Mouse (Mus musculus) megakaryocyte, embryonic 14.5 days (primary cell): Measurements from ENCODE around the gene Mrpl12. TPM values are rescaled to one million over a fixed set of nuclear protein-coding genes. Genes with fewer than 3 reads are reported as not detected.

Source experiments
- H3K27me3 ChIP-seq: replicated peaks from 2 replicates; pipeline ENCODE3; 2012; ENCODE audit warnings: inconsistent platforms
- H3K36me3 ChIP-seq: replicated peaks from 2 replicates; pipeline ENCODE3; 2012; ENCODE audit warnings: low read length, inconsistent platforms, mixed read lengths
- H3K4me1 ChIP-seq: 2 replicates; pipeline ENCODE4 v1.6.1; 2012; ENCODE audit warnings: inconsistent platforms
- H3K4me3 ChIP-seq: replicated peaks from 2 replicates; pipeline ENCODE3; 2012; ENCODE audit warnings: moderate library complexity, mild to moderate bottlenecking, inconsistent platforms
- H3K9me3 ChIP-seq: 2 replicates; pipeline ENCODE4 v1.6.1; 2012; ENCODE audit warnings: inconsistent platforms
- FLI1 ChIP-seq: IDR thresholded peaks from 2 replicates; pipeline ENCODE4 v1.6.1; 2012; ENCODE audit warnings: low read length, inconsistent platforms, mixed read lengths
- GATA1 ChIP-seq: IDR thresholded peaks from 3 replicates; pipeline ENCODE4 v1.6.1; 2012; ENCODE audit warnings: mixed read lengths, low read length, inconsistent platforms, borderline replicate concordance
- polyA plus RNA-seq: library from polyadenylated mRNA; stranded (reverse); fragments of >175 nt; gene quantifications from 2 replicates; pipeline ENCODE4 v1.2.3, GENCODE M21; 2012; ENCODE audit warnings: low replicate concordance; ENCODE audit not compliant: insufficient read depth

Gene Mrpl12
- polyA plus RNA-seq, 1 experiment, result 285 TPM

DNA sequence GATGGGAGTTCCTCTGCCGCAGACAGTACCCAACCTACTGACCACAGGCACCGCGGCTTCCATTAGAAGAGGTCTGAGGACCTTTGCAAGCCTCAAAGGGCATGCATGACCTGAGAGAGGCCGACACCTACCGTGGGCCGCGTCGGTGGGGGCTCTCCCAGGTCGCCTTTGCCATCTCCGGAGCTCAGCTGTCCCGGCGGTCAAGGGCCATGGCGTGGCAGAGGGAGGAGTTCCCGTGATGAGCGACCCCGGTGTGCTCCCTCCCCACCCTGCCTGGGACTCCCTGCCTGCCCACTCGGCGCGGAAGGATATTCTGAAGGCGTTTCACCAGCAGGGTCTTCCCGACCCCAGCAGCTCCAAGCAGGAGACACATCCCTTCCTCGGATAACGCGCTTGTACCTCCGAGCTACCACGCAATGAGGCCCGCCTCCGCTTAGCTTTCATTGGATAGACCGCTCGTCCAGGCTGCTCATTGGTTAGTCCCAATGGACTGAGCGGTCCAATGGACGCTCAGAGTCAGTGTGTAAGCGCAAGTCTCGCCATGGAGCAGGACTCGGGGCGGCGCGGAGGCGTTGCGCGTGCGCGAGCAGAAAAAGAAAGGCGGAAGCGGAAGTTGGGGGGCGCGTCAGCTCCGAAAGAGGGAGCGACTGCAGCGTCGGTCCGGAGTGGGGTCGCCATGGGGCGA lies 17.2 kb upstream of the Mrpl12 start, which contains the start of gene Arl16:
TSS of gene Arl16 (minus strand) at position 557 of the 685 bp plus-strand sequence.
- peaks cover 36% of the 10 kb centered on the region for H3K4me1 ChIP-seq

DNA sequence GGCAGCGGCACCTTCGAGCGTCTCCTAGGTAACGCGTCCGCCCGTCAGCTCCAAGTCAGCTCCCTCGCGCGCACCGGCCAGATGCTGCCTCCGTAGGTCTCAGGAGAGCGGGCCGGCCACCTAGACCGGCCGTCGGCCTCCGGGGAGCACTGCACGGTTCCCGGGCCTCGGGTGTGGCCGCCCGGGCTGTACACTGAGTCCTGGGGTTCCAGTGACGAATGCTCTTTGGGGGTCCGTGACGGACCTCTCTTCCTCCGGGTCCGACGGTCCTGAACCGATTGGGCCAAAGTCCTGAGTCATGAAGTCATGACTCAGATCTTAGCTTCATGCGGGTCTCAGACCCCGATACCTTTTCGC lies 16.7 kb upstream of the Mrpl12 start:
- Histone ChIP-seq H3K36me3 (peaks cover 73% of the 10 kb centered on the region), H3K4me3 (peak overlapping the region; percentile 99), H3K4me1 (peaks cover 36% of the 10 kb centered on the region), H3K27me3 (no peaks in the 10 kb centered on the region), H3K9me3 (no peaks in the 10 kb centered on the region)
- TF ChIP-seq FLI1, result no peak
- no peak for TF ChIP-seq GATA1

More for the DNA sequence above, 17.2 kb upstream of the Mrpl12 start, which contains the start of gene Arl16:
- no peak for TF ChIP-seq FLI1
- no peak for TF ChIP-seq GATA1
- H3K27me3 ChIP-seq, result no peaks in the 10 kb centered on the region
- H3K4me3 ChIP-seq, result peak within 1 kb of the TSS; percentile 99
- H3K9me3 ChIP-seq, result no peaks in the 10 kb centered on the region
- H3K36me3 ChIP-seq, result peaks cover 73% of the 10 kb centered on the region

DNA sequence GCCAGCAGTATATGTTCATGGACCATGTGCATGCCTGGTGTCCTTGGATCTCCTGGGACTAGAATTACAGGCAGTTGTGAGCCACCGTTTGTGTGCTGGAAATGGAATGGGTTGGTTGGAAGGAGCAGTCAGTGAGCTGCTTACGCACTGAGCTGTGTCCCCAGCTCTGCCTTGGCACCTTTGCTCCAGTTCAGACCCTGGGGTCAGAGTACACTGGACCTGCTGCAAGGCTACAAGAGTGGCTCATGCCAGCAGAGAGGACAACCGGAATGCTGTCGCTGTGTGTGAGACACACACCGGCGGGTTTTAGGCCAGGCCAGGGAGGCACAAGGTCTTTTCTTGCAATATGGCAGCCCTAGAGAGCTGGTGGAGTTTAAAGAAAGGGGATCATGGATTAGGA lies 12.4 kb upstream of the Mrpl12 start:
- peaks cover 84% of the 10 kb centered on the region for H3K36me3 ChIP-seq
- H3K4me1 ChIP-seq, result peaks cover 28% of the 10 kb centered on the region
- TF ChIP-seq GATA1 (no peak), FLI1 (no peak)
- no peak overlapping the region for H3K4me3 ChIP-seq
- H3K9me3 ChIP-seq, result no peaks in the 10 kb centered on the region
- H3K27me3 ChIP-seq, result no peaks in the 10 kb centered on the region

DNA sequence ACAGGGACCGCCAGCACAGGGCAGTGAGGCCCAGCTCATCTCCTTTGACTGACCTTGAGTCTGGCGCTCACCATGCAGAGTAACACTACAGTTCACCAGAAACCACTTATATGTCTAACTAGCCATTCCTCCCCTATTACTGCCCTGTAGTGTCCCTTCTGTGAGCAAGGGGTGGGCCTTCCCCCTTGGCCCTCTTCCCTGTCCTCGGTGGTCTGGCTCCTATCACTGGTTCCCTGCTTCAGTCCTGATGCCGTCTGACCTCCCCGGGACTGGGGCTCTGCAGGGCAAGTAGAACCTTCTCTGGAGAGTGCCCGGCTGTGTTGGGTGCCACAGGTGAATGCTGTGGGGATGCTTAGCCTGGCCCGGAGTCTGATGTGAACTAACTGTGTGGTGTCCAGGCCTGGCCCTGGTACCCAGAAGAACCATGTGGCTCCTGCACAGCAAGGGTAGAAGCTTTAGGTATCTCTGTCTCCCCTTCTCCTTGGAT lies 922 bp upstream of the Mrpl12 start:
- Histone ChIP-seq H3K4me1 (peaks cover 45% of the 10 kb centered on the region), H3K4me3 (peak overlapping the region; percentile 99), H3K36me3 (peaks cover 82% of the 10 kb centered on the region), H3K27me3 (no peaks in the 10 kb centered on the region), H3K9me3 (no peaks in the 10 kb centered on the region)
- TF ChIP-seq FLI1 (no peak), GATA1 (no peak)

DNA sequence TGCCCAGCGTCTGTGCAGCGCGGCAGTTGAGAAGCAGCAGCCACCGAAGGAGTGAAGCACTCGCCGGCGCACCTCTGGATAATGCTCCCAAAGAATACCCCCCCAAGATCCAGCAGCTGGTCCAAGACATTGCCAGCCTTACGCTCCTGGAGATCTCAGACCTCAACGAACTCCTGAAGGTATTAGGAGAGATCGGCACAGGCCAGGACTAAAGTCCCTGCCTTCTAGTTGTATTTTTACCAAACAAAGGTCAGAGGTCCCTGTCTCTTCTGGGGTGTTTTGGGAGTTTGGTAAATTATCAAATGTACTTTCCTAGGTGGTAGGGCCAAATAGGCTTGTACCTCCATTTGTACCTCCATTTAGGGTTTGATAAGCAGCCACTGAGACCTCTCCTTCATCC lies 838 bp downstream of the Mrpl12 start:
- no peaks in the 10 kb centered on the region for H3K27me3 ChIP-seq
- no peaks in the 10 kb centered on the region for H3K9me3 ChIP-seq
- H3K36me3 ChIP-seq, result peaks cover 77% of the 10 kb centered on the region
- no peak for TF ChIP-seq GATA1
- no peak for TF ChIP-seq FLI1
- peaks cover 61% of the 10 kb centered on the region for H3K4me1 ChIP-seq
- H3K4me3 ChIP-seq, result peak overlapping the region; percentile 99

DNA sequence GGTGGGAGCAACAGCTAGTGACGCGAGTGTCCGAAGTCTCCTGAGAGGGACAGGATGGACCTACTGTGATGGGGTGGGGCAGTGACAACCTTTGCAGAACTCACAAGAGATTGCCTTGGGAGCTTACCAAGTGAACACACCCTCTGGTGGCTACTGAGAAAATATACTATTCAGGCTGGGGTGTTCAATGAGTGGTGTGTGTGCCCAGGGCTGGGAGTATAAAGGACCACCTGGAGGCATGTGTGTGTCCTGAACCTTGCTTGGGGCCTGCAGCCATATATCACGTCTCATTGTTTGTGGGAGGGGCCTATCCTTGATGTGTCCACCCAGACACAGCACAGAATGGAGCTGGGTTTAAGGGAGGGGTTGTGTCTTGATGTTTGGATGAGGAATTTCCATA lies 4.1 kb downstream of the Mrpl12 start:
- Histone ChIP-seq H3K9me3 (no peaks in the 10 kb centered on the region), H3K36me3 (peaks cover 50% of the 10 kb centered on the region), H3K4me1 (peaks cover 78% of the 10 kb centered on the region), H3K4me3 (no peak overlapping the region), H3K27me3 (no peaks in the 10 kb centered on the region)
- TF ChIP-seq GATA1 (no peak), FLI1 (no peak)

DNA sequence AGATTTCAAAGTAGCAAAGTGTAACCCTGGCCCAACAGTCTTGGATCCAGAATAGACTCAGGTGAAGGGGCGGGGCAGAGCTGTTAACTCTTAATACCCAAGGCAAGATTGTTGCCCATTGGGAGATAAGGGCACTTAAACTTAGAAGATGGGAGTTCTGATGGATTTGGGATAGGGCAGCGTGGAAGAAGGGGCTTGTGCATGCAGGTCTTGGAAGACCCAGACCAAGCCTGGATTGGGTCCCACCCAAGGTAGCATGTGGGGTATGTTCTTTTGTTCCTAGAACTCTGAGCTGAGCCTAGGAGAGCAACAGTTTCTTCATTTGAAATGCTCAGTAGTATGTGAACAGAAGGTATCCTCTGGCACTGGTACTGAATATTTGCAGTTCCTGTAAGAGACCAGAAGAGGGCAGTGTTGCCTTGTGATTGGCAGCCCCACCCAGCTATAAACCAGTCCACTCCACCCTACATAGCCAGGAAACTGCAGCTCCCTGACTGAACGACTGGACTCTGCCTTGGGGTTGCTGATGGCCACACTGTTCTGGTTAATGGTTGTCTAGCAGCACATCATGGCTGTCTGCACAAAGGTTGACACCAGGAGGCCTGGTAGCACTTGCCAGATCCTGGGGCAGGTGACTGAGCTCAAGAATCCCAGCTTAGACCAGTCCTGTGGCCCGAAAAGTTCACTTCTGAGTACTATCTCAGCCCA lies 4.8 kb downstream of the Mrpl12 start:
- peak overlapping the region; percentile 80 for H3K4me3 ChIP-seq
- H3K4me1 ChIP-seq, result peaks cover 78% of the 10 kb centered on the region
- peaks cover 51% of the 10 kb centered on the region for H3K36me3 ChIP-seq
- TF ChIP-seq FLI1 (no peak), GATA1 (no peak)
- H3K27me3 ChIP-seq, result no peaks in the 10 kb centered on the region
- H3K9me3 ChIP-seq, result no peaks in the 10 kb centered on the region

DNA sequence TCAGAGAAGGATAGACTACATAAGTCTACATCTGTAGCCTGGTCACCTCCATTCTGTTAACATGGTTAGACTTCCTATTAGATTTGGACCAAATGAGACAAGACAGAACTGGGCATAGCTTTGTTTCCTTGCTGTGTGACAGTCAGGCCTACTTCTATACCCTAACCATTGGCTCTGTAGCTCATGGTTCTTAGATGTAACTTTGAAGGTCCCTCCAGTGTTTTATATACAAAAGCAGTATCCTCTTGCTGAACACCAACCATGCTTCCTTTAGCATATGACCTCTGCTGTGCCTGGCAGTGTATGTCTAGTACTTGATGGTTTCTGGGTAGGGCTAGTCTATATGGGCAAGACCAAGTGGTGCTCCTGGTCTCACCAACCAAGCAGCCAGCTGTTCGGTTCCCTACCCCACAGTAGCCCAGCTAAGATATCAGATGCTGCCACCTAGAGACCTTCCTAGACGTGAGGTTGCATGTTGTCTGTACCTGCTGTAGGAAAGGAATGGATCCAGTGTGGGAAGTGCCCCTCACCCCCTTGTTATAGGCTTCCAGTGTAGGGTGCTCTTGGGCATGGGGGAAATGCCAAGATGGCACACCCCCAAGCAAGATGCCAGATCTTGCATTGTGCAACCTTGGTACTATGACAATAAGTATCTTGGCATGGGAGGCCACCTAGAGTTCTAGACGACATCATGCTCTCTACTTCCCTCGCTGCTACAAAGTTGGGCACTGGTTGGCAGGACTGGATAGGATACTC lies 6.1 kb downstream of the Mrpl12 start:
- Histone ChIP-seq H3K4me3 (peak overlapping the region; percentile 98), H3K9me3 (no peaks in the 10 kb centered on the region), H3K4me1 (peaks cover 76% of the 10 kb centered on the region), H3K27me3 (no peaks in the 10 kb centered on the region), H3K36me3 (peaks cover 64% of the 10 kb centered on the region)
- TF ChIP-seq GATA1 (no peak), FLI1 (no peak)

DNA sequence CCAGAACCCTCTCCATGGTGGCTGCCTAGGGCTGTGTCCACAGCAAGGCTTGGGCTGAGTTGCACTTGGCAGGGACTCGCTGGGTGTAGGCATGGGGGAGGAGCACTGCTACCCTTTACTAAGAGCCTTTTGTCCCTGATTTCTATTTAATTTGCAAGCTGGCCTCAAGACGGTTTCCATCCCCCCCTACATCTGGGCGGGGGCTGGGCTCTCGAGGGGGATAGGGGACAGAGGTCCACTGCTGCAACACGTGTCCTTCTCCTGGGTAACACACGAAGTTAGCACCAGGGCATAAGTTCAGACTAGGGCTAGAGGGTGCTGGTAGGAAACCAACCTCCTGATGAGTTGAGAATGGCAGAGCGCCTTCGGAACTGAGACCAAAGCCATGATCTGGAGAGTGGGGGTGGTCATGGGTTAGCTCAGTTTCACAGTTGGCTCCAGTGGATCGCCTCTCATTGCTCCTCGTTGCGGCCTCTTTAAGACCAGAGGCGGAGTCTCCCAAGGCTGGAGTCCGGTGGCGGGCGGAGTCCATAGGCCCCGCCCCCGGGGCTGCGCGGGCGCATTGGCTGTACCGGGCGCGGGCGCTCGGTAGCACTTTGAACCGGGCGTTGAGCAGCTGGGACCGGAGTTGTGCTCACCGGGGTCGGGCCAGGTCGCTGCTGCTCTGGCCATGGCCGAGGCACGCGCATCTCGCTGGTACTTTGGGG lies 7.1 kb downstream of the Mrpl12 start, which contains the start of gene Slc25a10:
TSS of gene Slc25a10 (plus strand) at position 524 of the 707 bp plus-strand sequence.
- Histone ChIP-seq H3K36me3 (peaks cover 67% of the 10 kb centered on the region), H3K4me1 (peaks cover 72% of the 10 kb centered on the region), H3K4me3 (peak within 1 kb of the TSS; percentile 98), H3K27me3 (no peaks in the 10 kb centered on the region), H3K9me3 (no peaks in the 10 kb centered on the region)
- TF ChIP-seq FLI1, result no peak
- TF ChIP-seq GATA1, result no peak
